Mouse (Mus musculus): ENCODE results near the gene Clic4.

DNA sequence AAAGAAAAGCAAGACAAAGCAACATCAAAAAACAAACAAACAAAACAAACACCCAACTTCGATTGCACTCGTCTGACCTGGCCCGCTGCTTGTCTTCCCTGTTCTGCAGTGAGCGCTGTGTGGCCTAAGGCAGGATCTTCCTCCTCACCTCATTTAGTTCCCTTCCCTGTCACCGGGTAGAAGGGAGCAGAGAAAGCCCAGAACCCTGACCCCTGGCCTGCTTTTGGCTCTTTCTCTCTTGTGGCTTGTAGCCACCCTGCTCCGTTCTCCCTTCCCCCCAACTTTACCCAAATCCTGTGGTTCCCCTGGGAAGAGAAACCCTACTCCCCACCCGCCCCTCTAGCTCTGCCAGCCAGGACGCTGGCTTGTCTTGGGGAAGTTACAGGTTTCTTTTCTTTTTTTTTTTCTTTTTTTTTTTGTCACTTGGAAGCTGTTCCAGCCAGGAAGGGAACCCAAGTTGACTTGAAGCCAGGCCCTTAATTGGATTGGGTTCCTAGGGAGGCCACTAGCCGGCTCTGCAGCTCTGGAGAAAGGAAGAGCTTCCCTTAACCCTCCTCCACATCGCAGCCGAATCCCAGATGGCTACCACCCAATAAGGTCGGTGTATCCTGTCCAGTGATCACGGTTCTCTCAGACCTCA lies 10.2 kb upstream of the Clic4 start:
- TF ChIP-seq CTCF (IDR thresholded peaks at IDR 0.05), result peak; percentile 37
- TF ChIP-seq EP300 (IDR thresholded peaks at IDR 0.05), result peak; percentile 31; the same call in 1 of the 2 replicates
